Mouse (Mus musculus) telencephalon, adult 2 months (tissue): ENCODE measurements around the gene Igsf8.

ENCODE experiments used
- DNase-seq: peaks from one replicate; pipeline ENCODE4 v3.0.0-alpha.2; 2011; ENCODE audit warnings: low read depth, low spot score

The Igsf8 gene

GRCm38 (mm10) chr1:172347382-172347781 is 85.9 kb downstream of the Igsf8 start:
- no peak for DNase-seq

- no peak for DNase-seq
Measured at GRCm38 (mm10) chr1:172349504-172349903, 88.1 kb downstream of the Igsf8 start.

GRCm38 (mm10) chr1:172349916-172350812 is 88.7 kb downstream of the Igsf8 start:
- peak; percentile 79 for DNase-seq

- DNase-seq, result no peak
Measured at GRCm38 (mm10) chr1:172352001-172352400, 90.6 kb downstream of the Igsf8 start.

- no peak for DNase-seq
Measured at GRCm38 (mm10) chr1:172352453-172352852, 91.0 kb downstream of the Igsf8 start.

- DNase-seq, result no peak
Measured at GRCm38 (mm10) chr1:172355336-172355735, 93.9 kb downstream of the Igsf8 start.

GRCm38 (mm10) chr1:172357550-172357949 is 96.1 kb downstream of the Igsf8 start:
- DNase-seq, result no peak

- DNase-seq, result no peak
Measured at GRCm38 (mm10) chr1:172358341-172358740, 96.9 kb downstream of the Igsf8 start.

- DNase-seq, result no peak
Measured at GRCm38 (mm10) chr1:172364684-172365083, 103.2 kb downstream of the Igsf8 start.

GRCm38 (mm10) chr1:172368768-172369418 is 107.5 kb downstream of the Igsf8 start:
- DNase-seq, result no peak
